Mouse (Mus musculus): ENCODE measurements around the gene Fbxl18. TPM values are rescaled to one million over a fixed set of nuclear protein-coding genes. Genes with fewer than 3 reads are reported as not detected.
"Not testable (repeated sequence)": the region's sequence is repeated elsewhere in the genome, so short reads cannot be mapped to it uniquely, and the experiment has no call there.

The Fbxl18 gene
- polyA plus RNA-seq, 1 experiment from 2014 or later, result 10.3 TPM

DNA sequence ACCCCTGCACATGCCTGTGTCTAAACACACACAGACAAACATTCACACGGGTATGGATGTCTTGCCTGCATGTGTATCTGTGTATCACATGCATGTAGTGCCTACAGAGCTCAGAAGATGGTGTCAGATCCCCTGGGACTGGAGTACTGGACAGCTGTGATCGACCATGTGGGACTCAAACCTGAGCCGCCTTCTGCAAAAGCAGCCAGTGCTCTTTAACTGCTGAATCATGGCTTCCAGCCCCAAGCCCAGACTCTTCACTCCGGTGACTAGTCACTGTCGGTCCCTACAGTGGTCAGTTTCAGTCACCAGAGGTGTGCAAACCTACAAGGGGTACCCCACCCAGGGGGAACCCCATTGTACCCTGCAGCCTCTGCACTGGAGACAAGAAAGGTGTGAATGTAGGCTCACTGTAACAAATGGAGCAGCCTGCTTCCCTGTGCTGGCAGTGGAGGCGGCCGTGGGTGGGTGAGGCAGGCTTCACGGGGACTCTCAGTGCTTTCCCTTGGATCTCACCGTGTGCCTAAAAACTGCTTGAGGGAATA, 3.9 kb upstream of the Fbxl18 start:
- Histone ChIP-seq H3K27me3 (replicated peaks; ENCODE audit: control insufficient read depth, insufficient read depth, low read length) (no peaks in the 10 kb centered on the region), H3K4me1 (replicated peaks; ENCODE audit: control insufficient read depth, insufficient read depth, low read length) (peaks cover 16% of the 10 kb centered on the region), H3K9me3 (ENCODE audit: control insufficient read depth, low read length) (no peaks in the 10 kb centered on the region), H3K4me2 (ENCODE audit: low read length) (no peak overlapping the region), H3K36me3 (ENCODE audit: control insufficient read depth, insufficient read depth, low read length) (peaks cover 57% of the 10 kb centered on the region), H3K27ac (ENCODE audit: low read depth) (no peak overlapping the region), H3K4me3 (ENCODE audit: low read depth, low read length) (no peak overlapping the region), H3K9ac (ENCODE audit: low read length) (no peak overlapping the region)
- ATAC-seq (replicated peaks; ENCODE audit: low FRiP score, low TSS enrichment, low read depth) (no peak), DNase-seq (ENCODE audit: low spot score) (no peak)
- 84% methylated on average over 9 of the region's 9 CpGs for WGBS

DNA sequence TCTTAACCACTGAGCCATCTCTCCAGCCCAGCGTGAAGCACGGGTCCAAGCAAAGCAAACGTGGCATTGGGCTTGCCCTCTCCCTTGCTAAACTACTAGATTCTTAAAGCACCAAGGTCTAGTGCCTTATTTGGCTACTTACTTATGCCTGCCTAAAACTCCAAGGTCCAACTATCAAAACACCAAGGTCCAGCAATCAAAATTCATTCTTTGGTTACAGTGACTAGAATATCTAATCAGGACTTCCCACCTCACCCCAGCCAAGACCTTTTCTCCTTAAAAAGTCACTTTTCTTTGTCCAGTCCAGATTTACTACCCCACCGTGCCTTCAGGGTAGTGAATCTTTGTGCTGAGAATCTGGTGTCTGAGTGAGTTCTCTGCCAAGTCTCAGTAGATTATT, 3.1 kb upstream of the Fbxl18 start:
- H3K4me3 ChIP-seq (ENCODE audit: low read depth, low read length), result no peak overlapping the region
- peaks cover 14% of the 10 kb centered on the region for H3K4me1 ChIP-seq (replicated peaks; ENCODE audit: control insufficient read depth, insufficient read depth, low read length)
- H3K36me3 ChIP-seq (ENCODE audit: control insufficient read depth, insufficient read depth, low read length), result peaks cover 48% of the 10 kb centered on the region
- no peak overlapping the region for H3K9ac ChIP-seq (ENCODE audit: low read length)
- H3K4me2 ChIP-seq (ENCODE audit: low read length), result no peak overlapping the region
- H3K27me3 ChIP-seq (replicated peaks; ENCODE audit: control insufficient read depth, insufficient read depth, low read length), result no peaks in the 10 kb centered on the region
- no peaks in the 10 kb centered on the region for H3K9me3 ChIP-seq (ENCODE audit: control insufficient read depth, low read length)
- WGBS, result 86% methylated on average over 4 of the region's 4 CpGs
- H3K27ac ChIP-seq (ENCODE audit: low read depth), result no peak overlapping the region
- DNase-seq (ENCODE audit: low spot score), result no peak
- no peak for ATAC-seq (replicated peaks; ENCODE audit: low FRiP score, low TSS enrichment, low read depth)

DNA sequence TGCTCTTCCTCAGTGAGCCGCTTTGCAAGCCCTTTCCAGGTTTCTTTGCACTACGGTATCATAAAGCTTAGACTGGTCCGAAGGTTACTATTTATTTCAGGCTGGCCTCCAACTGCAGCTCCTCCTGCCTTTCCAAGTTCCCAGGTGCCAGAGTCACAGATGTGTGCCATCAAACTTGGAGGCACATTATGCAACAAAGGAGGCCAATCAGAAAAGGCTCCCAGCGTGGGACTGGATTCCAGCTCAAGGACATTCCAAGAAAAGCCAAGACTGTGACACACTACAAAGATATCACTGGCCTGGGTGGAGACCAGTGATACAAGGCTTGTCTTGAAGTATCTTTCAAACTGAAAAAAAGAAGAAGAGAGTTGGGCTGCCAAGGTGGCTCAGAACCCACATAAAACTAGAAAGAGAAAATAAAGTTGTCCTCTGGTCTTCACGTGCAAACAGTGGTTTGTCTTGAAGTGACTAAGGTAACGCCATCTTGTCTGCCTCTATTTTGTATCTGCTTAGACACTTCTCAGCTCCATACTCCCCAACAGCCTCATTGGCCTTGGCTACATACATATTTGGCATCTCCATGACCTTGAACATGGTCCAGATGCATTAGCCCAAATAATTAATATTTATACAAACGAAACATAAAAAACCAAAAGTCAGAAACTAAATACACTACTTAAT, 2.5 kb upstream of the Fbxl18 start:
- H3K4me2 ChIP-seq (ENCODE audit: low read length), result no peak overlapping the region
- peaks cover 42% of the 10 kb centered on the region for H3K36me3 ChIP-seq (ENCODE audit: control insufficient read depth, insufficient read depth, low read length)
- 86% methylated on average over 7 of the region's 7 CpGs for WGBS
- H3K9ac ChIP-seq (ENCODE audit: low read length), result no peak overlapping the region
- H3K4me1 ChIP-seq (replicated peaks; ENCODE audit: control insufficient read depth, insufficient read depth, low read length), result peaks cover 14% of the 10 kb centered on the region
- no peak overlapping the region for H3K4me3 ChIP-seq (ENCODE audit: low read depth, low read length)
- no peaks in the 10 kb centered on the region for H3K27me3 ChIP-seq (replicated peaks; ENCODE audit: control insufficient read depth, insufficient read depth, low read length)
- H3K9me3 ChIP-seq (ENCODE audit: control insufficient read depth, low read length), result no peaks in the 10 kb centered on the region
- DNase-seq (ENCODE audit: low spot score), result no peak
- no peak for ATAC-seq (replicated peaks; ENCODE audit: low FRiP score, low TSS enrichment, low read depth)
- H3K27ac ChIP-seq (ENCODE audit: low read depth), result no peak overlapping the region

DNA sequence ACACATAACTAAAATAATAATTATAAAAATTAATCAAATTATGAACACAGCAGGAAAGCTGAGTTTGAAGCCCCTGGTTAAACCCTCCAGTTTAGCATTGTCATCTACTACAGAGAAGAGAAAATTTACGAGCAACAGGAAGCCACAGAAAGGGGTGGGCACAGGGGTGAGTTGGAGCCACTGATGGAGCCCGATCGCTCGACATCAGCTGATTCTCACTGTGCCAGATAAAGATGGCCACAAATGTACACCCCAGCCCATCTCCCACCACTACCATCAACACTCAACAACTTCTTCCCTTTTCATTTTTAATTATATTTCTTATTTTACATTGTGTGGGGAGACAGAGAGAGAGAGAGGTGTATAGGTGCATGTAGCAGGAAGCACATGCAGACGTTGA, 1.5 kb upstream of the Fbxl18 start:
- no peak overlapping the region for H3K4me3 ChIP-seq (ENCODE audit: low read depth, low read length)
- no peak overlapping the region for H3K9ac ChIP-seq (ENCODE audit: low read length)
- H3K27ac ChIP-seq (ENCODE audit: low read depth), result no peak overlapping the region
- no peaks in the 10 kb centered on the region for H3K27me3 ChIP-seq (replicated peaks; ENCODE audit: control insufficient read depth, insufficient read depth, low read length)
- DNase-seq (ENCODE audit: low spot score) (no peak), ATAC-seq (replicated peaks; ENCODE audit: low FRiP score, low TSS enrichment, low read depth) (no peak)
- 88% methylated on average over 5 of the region's 5 CpGs for WGBS
- no peaks in the 10 kb centered on the region for H3K9me3 ChIP-seq (ENCODE audit: control insufficient read depth, low read length)
- H3K36me3 ChIP-seq (ENCODE audit: control insufficient read depth, insufficient read depth, low read length), result peaks cover 32% of the 10 kb centered on the region
- peaks cover 14% of the 10 kb centered on the region for H3K4me1 ChIP-seq (replicated peaks; ENCODE audit: control insufficient read depth, insufficient read depth, low read length)
- no peak overlapping the region for H3K4me2 ChIP-seq (ENCODE audit: low read length)

DNA sequence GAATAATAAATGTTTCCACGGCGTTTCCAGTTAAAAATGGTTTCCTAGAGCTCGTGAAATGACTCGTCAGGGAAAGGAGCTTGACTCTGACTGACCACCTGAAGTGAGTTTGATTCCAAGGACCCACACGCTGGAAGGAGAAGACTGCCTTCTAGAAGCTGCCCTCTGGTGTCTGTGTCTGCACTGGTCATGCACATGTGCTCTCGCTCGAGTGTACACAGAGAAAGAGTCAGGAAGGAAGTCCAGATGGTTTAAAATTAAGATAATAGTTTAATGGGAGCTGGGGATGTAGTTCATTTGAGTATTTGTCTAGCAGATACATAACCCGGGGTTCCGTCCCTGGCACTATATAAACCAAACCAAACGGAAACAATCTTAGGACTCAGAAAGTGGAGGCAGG, 971 bp upstream of the Fbxl18 start:
- no peak for DNase-seq (ENCODE audit: low spot score)
- ATAC-seq (replicated peaks; ENCODE audit: low FRiP score, low TSS enrichment, low read depth), result no peak
- Histone ChIP-seq H3K9ac (ENCODE audit: low read length) (no peak overlapping the region), H3K36me3 (ENCODE audit: control insufficient read depth, insufficient read depth, low read length) (peaks cover 27% of the 10 kb centered on the region), H3K27ac (ENCODE audit: low read depth) (no peak overlapping the region), H3K4me3 (ENCODE audit: low read depth, low read length) (no peak overlapping the region), H3K4me2 (ENCODE audit: low read length) (peak overlapping the region; percentile 92; the same call in 1 of the 2 replicates), H3K27me3 (replicated peaks; ENCODE audit: control insufficient read depth, insufficient read depth, low read length) (no peaks in the 10 kb centered on the region), H3K4me1 (replicated peaks; ENCODE audit: control insufficient read depth, insufficient read depth, low read length) (peaks cover 14% of the 10 kb centered on the region), H3K9me3 (ENCODE audit: control insufficient read depth, low read length) (no peaks in the 10 kb centered on the region)
- WGBS, result 79% methylated on average over 10 of the region's 10 CpGs

DNA sequence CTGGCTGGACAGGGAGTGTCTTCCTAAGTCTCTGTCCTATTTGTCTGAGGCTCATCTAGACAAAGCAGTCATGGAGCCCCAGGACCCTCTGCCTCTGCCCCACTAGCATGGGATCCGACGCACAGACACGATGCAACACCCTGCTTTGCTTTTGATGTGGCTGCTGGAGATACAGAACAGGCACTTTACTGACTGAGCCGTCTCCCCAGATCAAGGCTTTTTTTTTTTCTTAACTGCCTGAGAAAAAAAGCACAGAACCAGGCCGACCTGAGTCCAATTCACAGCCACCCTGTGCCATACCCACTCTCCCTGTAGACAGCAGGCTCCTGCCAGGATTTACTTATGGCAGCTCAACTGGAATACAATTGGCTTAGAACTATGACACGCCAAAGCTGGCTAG, 3.8 kb downstream of the Fbxl18 start:
- H3K4me2 ChIP-seq (ENCODE audit: low read length), result no peak overlapping the region
- H3K9me3 ChIP-seq (ENCODE audit: control insufficient read depth, low read length), result no peaks in the 10 kb centered on the region
- H3K4me1 ChIP-seq (replicated peaks; ENCODE audit: control insufficient read depth, insufficient read depth, low read length), result peaks cover 14% of the 10 kb centered on the region
- H3K27me3 ChIP-seq (replicated peaks; ENCODE audit: control insufficient read depth, insufficient read depth, low read length), result no peaks in the 10 kb centered on the region
- DNase-seq (ENCODE audit: low spot score), result no peak
- ATAC-seq (replicated peaks; ENCODE audit: low FRiP score, low TSS enrichment, low read depth), result no peak
- no peak overlapping the region for H3K4me3 ChIP-seq (ENCODE audit: low read depth, low read length)
- WGBS, result 58% methylated on average over 6 of the region's 6 CpGs
- no peak overlapping the region for H3K27ac ChIP-seq (ENCODE audit: low read depth)
- peaks cover 13% of the 10 kb centered on the region for H3K36me3 ChIP-seq (ENCODE audit: control insufficient read depth, insufficient read depth, low read length)
- H3K9ac ChIP-seq (ENCODE audit: low read length), result no peak overlapping the region

DNA sequence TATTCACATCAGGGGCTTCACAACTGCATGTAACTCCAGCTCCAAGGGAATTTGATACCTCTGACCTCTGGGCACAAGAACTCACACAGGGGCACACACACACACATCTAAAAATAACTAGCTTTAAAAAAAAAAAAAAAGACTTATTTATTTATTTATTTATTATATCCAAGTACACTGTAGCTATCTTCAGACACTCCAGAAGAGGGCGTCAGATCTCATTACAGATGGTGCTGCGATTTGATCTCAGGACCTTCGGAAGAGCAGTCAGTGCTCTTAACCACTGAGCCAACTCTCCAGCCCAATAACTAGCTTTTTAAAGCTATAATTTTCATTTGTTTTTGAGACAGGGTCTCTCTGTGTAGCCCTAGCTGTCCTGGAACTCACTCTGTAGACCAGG, 7.7 kb downstream of the Fbxl18 start:
- not testable (repeated sequence) for ATAC-seq (replicated peaks; ENCODE audit: low FRiP score, low TSS enrichment, low read depth); H3K4me1 ChIP-seq (replicated peaks; ENCODE audit: control insufficient read depth, insufficient read depth, low read length); H3K9me3 ChIP-seq (ENCODE audit: control insufficient read depth, low read length); H3K4me3 ChIP-seq (ENCODE audit: low read depth, low read length); H3K27me3 ChIP-seq (replicated peaks; ENCODE audit: control insufficient read depth, insufficient read depth, low read length); H3K27ac ChIP-seq (ENCODE audit: low read depth); H3K9ac ChIP-seq (ENCODE audit: low read length); DNase-seq (ENCODE audit: low spot score); H3K4me2 ChIP-seq (ENCODE audit: low read length)
- WGBS, result 89% methylated on average over 3 of the region's 3 CpGs
- peaks cover 39% of the 10 kb centered on the region for H3K36me3 ChIP-seq (ENCODE audit: control insufficient read depth, insufficient read depth, low read length)

DNA sequence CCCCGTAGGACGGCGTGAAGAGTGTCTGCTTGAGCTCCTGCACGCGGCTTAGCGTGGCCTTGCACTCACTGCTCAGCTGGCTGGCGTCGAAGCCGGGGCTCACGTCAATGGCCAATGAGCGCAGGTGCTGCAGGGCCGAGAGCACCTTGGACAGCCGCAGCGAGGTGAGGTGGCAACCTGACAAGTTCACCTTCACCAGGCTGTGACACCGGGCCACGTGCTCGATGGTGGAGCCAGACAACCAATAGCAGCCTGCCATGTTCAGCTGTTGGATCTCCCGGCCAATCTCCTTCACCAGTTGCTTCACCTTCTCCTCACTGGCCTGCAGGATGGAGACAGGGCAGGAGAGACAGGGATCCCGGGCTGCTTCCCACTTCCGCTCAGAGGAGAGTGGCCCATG, 8.5 kb downstream of the Fbxl18 start:
- no peaks in the 10 kb centered on the region for H3K9me3 ChIP-seq (ENCODE audit: control insufficient read depth, low read length)
- H3K36me3 ChIP-seq (ENCODE audit: control insufficient read depth, insufficient read depth, low read length), result peaks cover 39% of the 10 kb centered on the region
- no peaks in the 10 kb centered on the region for H3K4me1 ChIP-seq (replicated peaks; ENCODE audit: control insufficient read depth, insufficient read depth, low read length)
- ATAC-seq (replicated peaks; ENCODE audit: low FRiP score, low TSS enrichment, low read depth) (no peak), DNase-seq (ENCODE audit: low spot score) (no peak)
- no peak overlapping the region for H3K4me3 ChIP-seq (ENCODE audit: low read depth, low read length)
- no peak overlapping the region for H3K9ac ChIP-seq (ENCODE audit: low read length)
- 96% methylated on average over 20 of the region's 20 CpGs for WGBS
- no peak overlapping the region for H3K27ac ChIP-seq (ENCODE audit: low read depth)
- no peaks in the 10 kb centered on the region for H3K27me3 ChIP-seq (replicated peaks; ENCODE audit: control insufficient read depth, insufficient read depth, low read length)
- H3K4me2 ChIP-seq (ENCODE audit: low read length), result no peak overlapping the region

DNA sequence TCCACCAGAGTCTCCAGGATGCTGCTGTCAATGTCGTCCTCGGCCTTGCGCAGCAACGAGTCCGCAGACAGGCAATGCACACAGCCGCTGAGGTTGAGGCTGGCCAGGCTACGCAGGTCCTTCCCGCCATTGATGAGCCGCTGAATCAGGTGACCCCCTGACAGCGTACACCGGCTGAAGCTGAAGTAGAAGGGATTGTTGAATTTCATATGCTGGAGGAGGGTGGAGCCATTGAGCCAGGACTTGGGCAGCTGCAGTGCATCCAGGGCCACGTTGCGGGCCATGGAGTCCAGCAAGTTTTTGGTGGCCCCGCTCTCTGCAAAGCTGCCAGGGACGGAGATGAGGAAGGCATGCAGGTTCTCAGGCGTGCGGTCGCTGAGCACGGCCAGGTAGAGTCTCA, 9.0 kb downstream of the Fbxl18 start:
- H3K9ac ChIP-seq (ENCODE audit: low read length), result no peak overlapping the region
- DNase-seq (ENCODE audit: low spot score) (no peak), ATAC-seq (replicated peaks; ENCODE audit: low FRiP score, low TSS enrichment, low read depth) (no peak)
- peaks cover 39% of the 10 kb centered on the region for H3K36me3 ChIP-seq (ENCODE audit: control insufficient read depth, insufficient read depth, low read length)
- H3K4me2 ChIP-seq (ENCODE audit: low read length), result no peak overlapping the region
- no peaks in the 10 kb centered on the region for H3K27me3 ChIP-seq (replicated peaks; ENCODE audit: control insufficient read depth, insufficient read depth, low read length)
- no peak overlapping the region for H3K27ac ChIP-seq (ENCODE audit: low read depth)
- no peak overlapping the region for H3K4me3 ChIP-seq (ENCODE audit: low read depth, low read length)
- WGBS, result 90% methylated on average over 19 of the region's 19 CpGs
- H3K4me1 ChIP-seq (replicated peaks; ENCODE audit: control insufficient read depth, insufficient read depth, low read length), result peaks cover 3% of the 10 kb centered on the region
- no peaks in the 10 kb centered on the region for H3K9me3 ChIP-seq (ENCODE audit: control insufficient read depth, low read length)

Measured in intestine, embryonic 14.5 days (tissue).